Mouse (Mus musculus) forebrain, embryonic 13.5 days (tissue): ENCODE data around the gene Ubap1l. TPM values are rescaled to one million over a fixed set of nuclear protein-coding genes. Genes with fewer than 3 reads are reported as not detected.

ENCODE experiments used
- ATAC-seq: fragments of 200-750 bp; cut with Nextera tagmentation; 2 replicates; pipeline ENCODE4 v1.8.0; 2017
- H3K27ac ChIP-seq: fragments of 300-500 bp; sonication (generic); 2 replicates; pipeline ENCODE4 v1.5.1; 2015; ENCODE audit warnings: inconsistent platforms, mild to moderate bottlenecking, moderate library complexity
- H3K27me3 ChIP-seq: fragments of 300-500 bp; sonication (generic); 2 replicates; pipeline ENCODE4 v1.6.1; 2015; ENCODE audit warnings: mild to moderate bottlenecking, inconsistent platforms
- H3K36me3 ChIP-seq: fragments of 300-500 bp; sonication (generic); 2 replicates; pipeline ENCODE4 v1.6.1; 2015; ENCODE audit warnings: mild to moderate bottlenecking, inconsistent platforms; ENCODE audit not compliant: poor library complexity, severe bottlenecking
- H3K4me1 ChIP-seq: fragments of 300-500 bp; sonication (generic); 2 replicates; pipeline ENCODE4 v1.6.1; 2015; ENCODE audit warnings: inconsistent platforms
- H3K4me2 ChIP-seq: fragments of 300-500 bp; sonication (generic); 2 replicates; pipeline ENCODE4 v1.6.1; 2015; ENCODE audit warnings: inconsistent platforms, mild to moderate bottlenecking, moderate library complexity
- H3K4me3 ChIP-seq: fragments of 300-500 bp; sonication (generic); 2 replicates; pipeline ENCODE4 v1.5.1; 2015; ENCODE audit warnings: mild to moderate bottlenecking, inconsistent platforms
- H3K9ac ChIP-seq: fragments of 300-500 bp; sonication (generic); 2 replicates; pipeline ENCODE4 v1.6.1; 2015; ENCODE audit warnings: mild to moderate bottlenecking, inconsistent platforms
- H3K9me3 ChIP-seq: fragments of 300-500 bp; sonication (generic); replicated peaks from 2 replicates; pipeline ENCODE4 v1.6.1; 2016; ENCODE audit warnings: inconsistent platforms
- WGBS: fragments of 180-500 bp; shearing (Covaris S2); methylation state at CpG from one replicate; pipeline ENCODE4 v1.1.7; 2015; 5-methylcytosine and 5-hydroxymethylcytosine counted together
- polyA plus RNA-seq: library from polyadenylated mRNA; unstranded; fragments of >200 nt; fragmentation: Nextera tagmentation; extraction: Ambion mirVana; gene quantifications from 2 replicates; pipeline ENCODE4 v1.2.1, GENCODE M21; 2015

Ubap1l gene
- polyA plus RNA-seq, 1 experiment from 2014 or later, result 0.30 TPM

GRCm38 (mm10) chr9:65424393-65424792, 63.6 kb downstream of the Ubap1l start:
- no peaks in the 10 kb centered on the region for H3K4me1 ChIP-seq
- no peak overlapping the region for H3K4me2 ChIP-seq
- no peaks in the 10 kb centered on the region for H3K27me3 ChIP-seq
- no peak overlapping the region for H3K4me3 ChIP-seq
- WGBS, result 57% methylated on average over 3 of the region's 3 CpGs
- no peak overlapping the region for H3K27ac ChIP-seq
- no peak overlapping the region for H3K9ac ChIP-seq
- H3K36me3 ChIP-seq, result no peaks in the 10 kb centered on the region
- ATAC-seq, result no peak
- H3K9me3 ChIP-seq, result no peaks in the 10 kb centered on the region

DNA sequence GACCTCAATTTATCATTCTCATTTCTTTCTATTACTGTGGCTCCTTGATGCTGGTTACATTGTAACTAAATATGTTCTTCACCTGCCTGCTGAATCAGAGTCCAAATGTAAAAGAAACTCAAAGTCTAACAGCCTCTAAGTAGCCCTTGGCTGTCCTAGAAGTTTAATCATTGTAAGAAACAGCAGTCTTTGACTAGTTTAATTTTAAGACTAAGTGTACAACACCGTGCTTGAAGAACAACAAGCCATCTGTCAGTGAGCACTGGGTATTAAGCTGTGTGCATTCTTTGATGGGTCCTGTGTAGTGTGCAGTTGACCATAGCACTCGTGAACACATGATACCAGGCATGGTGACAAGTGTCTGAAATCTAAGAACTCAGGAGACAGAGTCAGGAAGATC, 66.7 kb downstream of the Ubap1l start:
- Histone ChIP-seq H3K27me3 (no peaks in the 10 kb centered on the region), H3K4me1 (no peaks in the 10 kb centered on the region), H3K4me3 (no peak overlapping the region), H3K9me3 (no peaks in the 10 kb centered on the region), H3K36me3 (no peaks in the 10 kb centered on the region), H3K4me2 (no peak overlapping the region), H3K27ac (no peak overlapping the region), H3K9ac (no peak overlapping the region)
- ATAC-seq, result no peak
- WGBS, result 78% methylated on average over 2 of the region's 2 CpGs

GRCm38 (mm10) chr9:65428003-65428402, 67.2 kb downstream of the Ubap1l start:
- H3K27ac ChIP-seq, result no peak overlapping the region
- no peak for ATAC-seq
- WGBS, result 89% methylated on average over 5 of the region's 5 CpGs
- H3K9ac ChIP-seq, result no peak overlapping the region
- H3K36me3 ChIP-seq, result no peaks in the 10 kb centered on the region
- no peaks in the 10 kb centered on the region for H3K9me3 ChIP-seq
- no peaks in the 10 kb centered on the region for H3K4me1 ChIP-seq
- no peak overlapping the region for H3K4me2 ChIP-seq
- no peaks in the 10 kb centered on the region for H3K27me3 ChIP-seq
- H3K4me3 ChIP-seq, result no peak overlapping the region

Other genes with a start within 250 kb of the Ubap1l start
- 13.2 and 16.0 TPM in 2 replicates for gene Igdcc3, start 219.9 kb upstream of the Ubap1l start, polyA plus RNA-seq
- 5.1 and 6.1 TPM in 2 replicates for gene Parp16, start 165.7 kb upstream of the Ubap1l start, polyA plus RNA-seq
- gene Cilp, start 95.9 kb upstream of the Ubap1l start, polyA plus RNA-seq, result 0.28 and 0.64 TPM in 2 replicates
- 44.4 and 44.5 TPM in 2 replicates for gene Clpx, start 66.8 kb upstream of the Ubap1l start, polyA plus RNA-seq
- gene Pdcd7, start 14.9 kb upstream of the Ubap1l start, polyA plus RNA-seq, result 8.3 and 8.5 TPM in 2 replicates
- 0.50 and 0.70 TPM in 2 replicates for gene Kbtbd13, start 30.6 kb downstream of the Ubap1l start, polyA plus RNA-seq
- 6.3 and 6.5 TPM in 2 replicates for gene Rasl12, start 37.5 kb downstream of the Ubap1l start, polyA plus RNA-seq
- gene Slc51b, start 61.9 kb downstream of the Ubap1l start, polyA plus RNA-seq, result not detected in 2 replicates
- 20.9 and 21.2 TPM in 2 replicates for gene Mtfmt, start 74.7 kb downstream of the Ubap1l start, polyA plus RNA-seq
- gene Spg21, start 99.9 kb downstream of the Ubap1l start, polyA plus RNA-seq, result 129 and 134 TPM in 2 replicates
- 0.14 TPM in 1 of 2 replicates, not detected in the other for gene Ankdd1a, start 159.2 kb downstream of the Ubap1l start, polyA plus RNA-seq
- 4.9 and 5.5 TPM in 2 replicates for gene Plekho2, start 219.0 kb downstream of the Ubap1l start, polyA plus RNA-seq
- gene Pif1, start 226.1 kb downstream of the Ubap1l start, polyA plus RNA-seq, result 21.2 and 21.5 TPM in 2 replicates